Mouse (Mus musculus) myocyte (in vitro differentiated cells): ENCODE measurements at regions not wholly inside any gene's neighbourhood (a gene's known extent, or its start where the extent isn't known, plus 50 kb on each side); places are given as distances from the start of the nearest gene placed in this dataset.

Source experiments
- CEBPB ChIP-seq: IDR thresholded peaks from 2 replicates; pipeline ENCODE4 v1.6.1; 2011; ENCODE audit warnings: mild to moderate bottlenecking, moderate library complexity; ENCODE audit not compliant: poor library complexity, insufficient read depth, severe bottlenecking
- E2F4 ChIP-seq: IDR thresholded peaks from one replicate; pipeline ENCODE4 v1.6.1; 2011; ENCODE audit warnings: mild to moderate bottlenecking, control low read depth, moderate library complexity; ENCODE audit not compliant: insufficient read depth
- MAX ChIP-seq: IDR thresholded peaks from one replicate; pipeline ENCODE4 v1.6.1; 2011; ENCODE audit warnings: low read depth, mild to moderate bottlenecking, control low read depth
- MYOD1 ChIP-seq, 3 experiments: IDR thresholded peaks; one replicate each; pipeline ENCODE4 v1.6.1; 2011; ENCODE audit warnings: control low read depth in 2 of 3, low read depth in 2 of 3, mild to moderate bottlenecking in 2 of 3, moderate library complexity in 1 of 3; ENCODE audit not compliant: insufficient read length in 2 of 3, control insufficient read depth in 1 of 3
- POLR2A ChIP-seq: IDR thresholded peaks from one replicate; pipeline ENCODE4 v1.6.1; 2011; ENCODE audit warnings: low read depth, mild to moderate bottlenecking, control low read depth, moderate library complexity; ENCODE audit not compliant: insufficient read length
- TCF12 ChIP-seq: IDR thresholded peaks from one replicate; pipeline ENCODE4 v1.6.1; 2011; ENCODE audit warnings: mild to moderate bottlenecking, control low read depth; ENCODE audit not compliant: poor library complexity, insufficient read depth, severe bottlenecking
- TCF3 ChIP-seq: IDR thresholded peaks from one replicate; pipeline ENCODE4 v1.6.1; 2011; ENCODE audit warnings: low read depth, control low read depth; ENCODE audit not compliant: insufficient read length
- USF1 ChIP-seq: IDR thresholded peaks from one replicate; pipeline ENCODE4 v1.6.1; 2011; ENCODE audit warnings: low read depth, mild to moderate bottlenecking, control low read depth, moderate library complexity

DNA sequence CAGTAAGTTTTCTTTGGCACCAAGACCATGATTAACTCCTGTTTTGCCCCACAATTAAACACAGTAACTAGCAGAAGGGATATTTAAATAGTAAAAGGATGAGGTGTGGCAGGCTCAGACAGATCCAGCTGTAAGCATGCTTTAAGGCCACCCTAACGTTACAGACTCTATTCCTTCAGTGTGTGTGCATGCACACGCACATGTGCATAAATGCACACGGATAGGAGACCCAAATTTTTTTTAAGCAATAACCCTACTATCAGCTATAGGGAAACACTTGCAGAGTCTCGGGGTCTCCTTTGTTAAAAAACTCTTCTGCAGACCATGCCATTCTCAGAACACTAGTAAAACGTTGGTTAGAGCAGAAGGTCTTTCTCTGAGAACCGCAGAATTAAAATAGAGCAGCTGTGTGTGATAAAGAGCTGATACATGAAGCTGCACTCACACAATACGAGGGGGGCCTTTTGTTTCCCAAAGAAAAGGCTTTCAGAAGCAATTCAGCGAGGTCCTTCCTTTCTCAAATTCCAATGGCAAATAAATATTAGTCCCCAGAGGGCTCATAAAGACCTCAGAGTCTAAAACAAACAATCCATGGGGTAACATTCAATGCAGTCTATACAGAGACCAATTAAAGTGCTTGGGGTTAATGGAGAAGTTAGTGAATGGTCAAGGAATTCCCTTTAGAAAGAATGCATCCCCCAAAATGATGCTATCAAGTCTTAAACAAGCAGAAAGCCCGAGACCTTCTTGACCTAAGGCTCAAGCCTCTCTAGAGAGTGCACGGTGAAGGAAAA, 300.3 kb upstream of the Cd180 start:
- no peak for TF ChIP-seq POLR2A
- no peak for TF ChIP-seq USF1
- no peak for TF ChIP-seq TCF3
- no peak for TF ChIP-seq MAX
- TF ChIP-seq MYOD1 (IDR thresholded peaks at IDR 0.05; ENCODE audit: control insufficient read depth in 1 of 3, insufficient read length in 2 of 3, low read depth in 2 of 3): no peak
- no peak for TF ChIP-seq TCF12
- no peak for TF ChIP-seq E2F4
- TF ChIP-seq CEBPB: no peak
